Mouse (Mus musculus): ENCODE measurements at regions not wholly inside any gene's neighbourhood (a gene's known extent, or its start where the extent isn't known, plus 50 kb on each side); places are given as distances from the start of the nearest gene placed in this dataset.

DNA sequence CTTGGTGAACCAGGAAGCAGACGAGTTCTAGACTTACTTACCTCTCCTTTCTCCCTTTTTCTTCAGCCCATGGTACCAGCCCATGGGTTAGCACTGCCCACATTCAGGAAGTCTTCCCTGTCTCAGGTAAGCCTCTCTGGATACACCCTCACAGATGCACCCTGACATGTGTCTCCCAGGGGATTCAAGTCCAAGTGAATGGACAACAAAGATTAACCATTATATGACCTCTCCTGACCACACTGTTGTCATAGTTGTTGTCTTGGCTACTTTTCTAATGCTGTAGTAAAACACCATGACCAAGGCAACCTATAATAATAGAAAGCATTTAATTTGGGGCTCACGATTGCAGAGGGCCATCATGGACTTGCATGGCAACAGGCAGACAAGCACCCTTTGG is 98.8 kb upstream of the Vash1 start:
- DNase-seq: no peak

DNA sequence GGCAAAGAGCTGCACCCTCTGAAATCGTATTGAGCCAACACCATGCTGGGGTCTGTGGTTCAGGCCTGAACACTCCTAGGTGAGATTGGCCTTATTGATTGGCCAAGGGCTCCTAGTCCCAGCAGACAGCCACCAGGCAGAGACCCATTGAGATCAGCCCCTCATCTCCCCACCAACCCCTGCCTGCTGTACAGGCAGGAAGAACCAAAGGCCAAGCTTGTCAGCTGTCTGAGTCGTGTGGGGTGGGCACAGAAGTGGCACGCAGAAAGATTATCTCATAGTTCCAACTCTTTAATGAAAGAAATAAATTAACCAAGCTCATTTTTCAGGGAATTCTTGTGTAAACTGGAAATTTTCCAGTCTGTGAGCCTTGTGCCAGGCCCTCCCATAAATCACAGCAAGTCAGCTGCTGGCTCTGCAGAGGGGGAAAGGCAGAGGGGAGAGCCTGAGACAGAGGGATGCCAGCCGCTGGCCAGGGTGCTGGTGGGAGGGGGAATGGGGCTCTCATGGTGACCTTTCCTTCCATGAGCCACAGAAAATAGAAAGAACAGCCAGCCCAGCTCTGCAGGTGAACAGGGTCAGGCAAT is 98.3 kb upstream of the Vash1 start:
- no peak for DNase-seq

DNA sequence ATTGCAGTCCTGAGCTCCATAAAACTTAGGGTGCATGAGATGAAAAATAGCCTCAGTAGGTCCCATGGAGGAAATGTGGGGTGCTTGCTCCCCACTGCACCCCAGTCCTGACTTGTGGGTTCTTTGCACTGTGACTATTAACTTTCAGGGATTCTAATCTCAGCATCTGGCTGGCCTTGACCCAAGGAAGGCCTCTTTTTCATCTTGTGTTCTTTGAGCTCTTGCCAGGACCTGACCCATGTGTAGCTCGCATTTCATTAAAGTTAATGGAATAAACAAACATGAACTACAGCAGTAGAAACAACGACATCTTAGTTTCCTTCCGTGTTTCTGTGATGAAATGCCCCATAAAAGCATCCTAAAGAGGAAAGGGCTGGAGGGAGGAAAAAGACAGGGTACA is 96.4 kb upstream of the Vash1 start:
- DNase-seq: no peak

DNA sequence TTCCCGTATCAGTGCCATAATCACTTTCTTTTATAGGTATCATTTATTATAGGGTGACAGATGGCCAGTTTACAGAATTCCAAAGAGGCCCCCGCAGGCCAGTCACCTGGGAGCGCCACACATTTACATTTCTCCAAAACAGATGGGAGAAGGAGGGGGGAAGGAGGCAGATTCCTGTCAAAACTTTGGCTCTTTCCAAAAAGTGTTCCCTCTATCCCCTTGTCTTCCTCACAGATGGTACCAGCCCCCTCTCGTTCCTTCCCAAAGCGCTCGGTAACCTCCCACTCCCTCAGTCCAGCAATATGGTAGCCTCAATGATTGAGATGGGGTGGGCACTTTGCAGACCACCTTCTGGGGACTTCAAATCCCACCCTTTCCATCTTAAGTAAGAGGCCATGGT is 90.5 kb upstream of the Vash1 start:
- no peak for DNase-seq

DNA sequence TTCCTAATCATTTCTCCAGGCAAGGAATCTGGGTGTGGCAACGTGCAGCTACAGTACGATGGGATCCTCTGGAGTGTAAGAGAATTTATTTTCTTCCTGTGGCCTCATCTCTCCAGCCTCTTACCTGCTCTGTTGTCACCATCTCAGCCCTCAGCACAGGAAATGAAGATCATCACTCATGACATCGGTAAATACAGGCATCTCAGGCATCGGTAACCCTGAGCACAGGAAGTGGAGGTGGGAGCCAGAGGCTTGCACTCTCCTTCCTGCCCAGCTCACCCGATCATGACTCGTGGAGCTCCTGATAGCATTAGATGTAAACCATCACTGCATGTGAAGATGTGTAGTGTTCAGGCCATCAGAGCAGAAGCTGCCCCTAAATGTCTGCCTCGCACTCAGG is 86.0 kb upstream of the Vash1 start:
- DNase-seq: no peak

DNA sequence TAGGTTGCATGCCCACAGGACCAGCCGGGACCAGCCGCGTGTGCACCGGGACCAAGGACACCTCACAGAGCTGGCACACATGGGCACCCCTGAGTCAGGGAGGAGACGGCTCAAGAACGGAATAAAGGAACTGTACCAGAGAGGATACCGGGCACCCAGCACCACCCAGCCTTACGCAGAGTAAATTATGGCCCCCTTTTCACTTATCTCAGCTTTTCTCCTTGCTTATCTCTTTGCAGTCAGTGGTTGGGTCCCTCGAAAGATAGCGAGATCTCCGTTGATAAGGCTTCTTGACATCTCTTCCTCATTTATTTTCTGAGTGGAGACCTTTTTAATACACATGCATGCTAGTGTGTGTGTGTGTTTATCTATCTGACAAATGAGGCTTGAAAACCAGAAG is 83.9 kb upstream of the Vash1 start:
- no peak for DNase-seq

DNA sequence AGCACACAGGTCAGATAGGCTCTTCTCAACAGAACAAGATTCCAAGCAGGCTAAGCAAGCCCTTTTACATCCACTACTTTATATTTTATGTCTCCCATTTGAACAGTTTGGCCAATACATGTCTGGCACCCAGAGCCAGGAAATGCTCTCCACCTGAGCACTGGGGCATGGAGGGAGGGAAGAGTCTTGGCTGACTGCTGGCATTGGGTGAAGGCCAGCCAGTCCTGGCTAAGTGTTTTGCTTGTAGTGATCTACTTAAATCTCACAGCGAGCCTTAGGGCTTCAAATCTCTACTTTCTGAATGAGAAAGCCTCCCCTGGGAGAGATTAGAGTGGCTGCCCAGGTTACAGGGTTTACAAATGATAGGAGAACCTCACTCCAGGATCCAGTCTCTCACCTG is 78.5 kb upstream of the Vash1 start:
- DNase-seq: no peak

DNA sequence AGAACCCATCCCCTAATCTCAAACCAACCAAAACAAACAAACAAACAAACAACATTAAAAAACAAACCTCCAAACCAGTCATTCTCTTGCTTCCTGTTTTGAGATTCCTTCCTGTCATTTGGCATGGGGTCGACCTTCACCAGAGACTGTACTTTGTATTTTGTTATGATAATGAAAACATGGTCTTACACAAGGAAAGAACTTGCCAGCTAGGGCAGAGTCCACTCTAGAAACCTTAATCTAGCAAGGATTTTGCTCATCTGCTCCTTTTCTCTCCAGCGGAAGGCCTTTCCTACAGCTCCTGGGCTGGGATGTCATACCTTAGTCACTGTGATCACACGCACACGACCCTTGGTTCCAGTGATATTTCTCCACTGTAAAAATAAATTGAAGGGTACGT is 75.0 kb upstream of the Vash1 start:
- DNase-seq: no peak

DNA sequence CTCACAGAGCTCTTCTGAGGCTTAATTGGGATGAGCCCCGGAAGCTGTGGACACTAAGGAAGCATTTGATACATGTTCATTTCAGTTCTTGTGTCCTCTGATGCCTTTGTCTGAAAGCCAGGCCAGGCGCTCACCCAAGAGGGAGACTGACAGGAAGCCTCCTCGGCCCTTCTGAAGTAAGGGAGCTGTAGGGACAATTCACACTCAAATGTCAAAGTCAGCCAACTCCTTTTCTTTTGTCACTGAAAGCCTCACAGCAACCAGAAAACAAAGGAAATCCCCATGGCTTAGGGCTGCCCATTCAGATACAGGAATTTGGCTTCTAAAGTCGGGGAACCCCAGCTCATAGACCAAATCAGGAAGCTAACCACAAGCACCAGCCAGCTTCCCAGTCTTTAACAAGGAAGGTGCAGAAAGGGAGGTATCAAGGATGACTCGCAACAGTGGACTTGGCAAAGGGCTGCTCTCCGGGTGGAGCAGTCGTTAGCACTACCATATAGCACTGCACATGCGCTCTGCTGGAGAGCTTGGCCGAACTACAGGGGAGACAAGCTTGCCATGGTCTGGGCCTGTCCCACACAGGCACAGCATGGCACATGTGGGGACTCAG is 66.0 kb upstream of the Vash1 start:
- DNase-seq: no peak

DNA sequence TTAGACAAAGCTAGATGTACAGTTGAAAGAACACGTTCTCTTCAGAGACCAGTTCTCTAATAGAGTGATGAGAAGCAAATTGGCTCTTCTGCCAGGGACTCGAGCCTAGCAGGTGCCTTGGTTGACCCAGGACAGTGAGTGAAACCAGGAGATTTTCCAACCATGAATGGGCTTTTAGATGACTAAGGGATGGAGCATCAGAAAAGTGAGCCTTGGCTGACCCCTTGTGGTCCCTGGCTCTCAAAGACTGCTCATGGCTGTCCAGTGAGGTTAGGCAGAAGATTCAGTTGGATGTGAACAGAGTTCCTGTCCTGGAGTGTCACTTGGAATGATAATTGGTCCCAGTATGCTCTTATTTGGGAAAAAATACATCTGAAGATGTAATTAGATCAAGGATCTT is 64.3 kb upstream of the Vash1 start:
- DNase-seq: peak in 1 of 2 experiments; percentile 6

DNA sequence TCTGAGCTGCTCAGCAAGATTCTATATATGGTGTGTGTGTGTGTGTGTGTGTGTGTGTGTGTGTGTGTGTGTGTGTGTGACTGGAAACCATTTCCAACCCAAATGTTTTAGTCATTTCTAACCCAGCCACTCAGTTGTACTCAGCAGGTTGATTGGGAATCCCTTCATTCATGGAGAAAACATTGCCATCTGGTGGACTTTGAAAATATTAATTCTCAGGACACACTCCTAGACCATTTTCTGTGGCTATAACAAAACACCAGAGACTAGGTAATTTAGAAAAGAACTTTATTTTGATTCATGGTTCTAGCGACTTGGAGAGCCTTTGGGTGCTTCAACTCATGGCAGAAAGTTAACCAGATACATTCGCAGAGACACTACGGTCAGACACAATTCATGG is 62.2 kb upstream of the Vash1 start:
- DNase-seq: no peak

DNA sequence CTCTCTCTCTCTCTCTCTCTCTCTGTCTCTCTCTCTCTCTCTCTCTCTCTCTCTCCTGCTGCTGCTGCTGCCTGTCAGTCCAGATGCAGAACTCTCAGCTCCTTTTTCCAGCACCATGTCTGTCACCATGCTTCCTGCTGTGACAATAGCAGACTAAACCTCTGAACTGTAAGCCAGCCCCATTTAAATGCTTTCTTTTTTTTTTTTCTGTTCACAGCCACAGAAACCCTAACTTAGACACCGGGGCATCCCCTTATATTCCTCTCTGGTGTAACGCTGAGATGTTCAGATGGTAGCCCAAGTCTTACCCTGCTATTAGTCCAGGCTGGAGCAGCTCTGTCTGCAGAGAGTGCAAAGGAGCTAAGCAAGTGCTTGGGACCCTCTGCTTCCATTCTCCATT is 54.3 kb upstream of the Vash1 start:
- DNase-seq: no peak

DNA sequence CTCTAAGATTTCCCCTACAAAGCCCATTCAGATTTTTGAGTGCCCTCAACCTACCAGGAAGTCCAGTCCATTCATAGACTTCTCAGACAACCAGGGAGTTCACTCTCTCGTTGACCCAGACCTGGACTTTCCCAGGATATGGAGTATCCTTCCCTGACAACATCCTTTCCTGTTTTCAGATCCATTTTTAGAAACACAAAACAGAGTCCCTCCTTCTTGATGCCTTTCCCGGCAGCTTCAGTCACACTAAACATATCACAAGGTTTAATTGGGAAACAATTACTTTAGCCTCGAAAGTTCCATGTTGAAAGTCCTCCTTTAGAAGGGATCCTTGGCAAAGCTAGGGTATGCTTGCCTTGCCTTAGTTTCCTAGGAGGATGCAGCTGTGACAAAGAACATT is 51.8 kb upstream of the Vash1 start:
- no peak for DNase-seq

DNA sequence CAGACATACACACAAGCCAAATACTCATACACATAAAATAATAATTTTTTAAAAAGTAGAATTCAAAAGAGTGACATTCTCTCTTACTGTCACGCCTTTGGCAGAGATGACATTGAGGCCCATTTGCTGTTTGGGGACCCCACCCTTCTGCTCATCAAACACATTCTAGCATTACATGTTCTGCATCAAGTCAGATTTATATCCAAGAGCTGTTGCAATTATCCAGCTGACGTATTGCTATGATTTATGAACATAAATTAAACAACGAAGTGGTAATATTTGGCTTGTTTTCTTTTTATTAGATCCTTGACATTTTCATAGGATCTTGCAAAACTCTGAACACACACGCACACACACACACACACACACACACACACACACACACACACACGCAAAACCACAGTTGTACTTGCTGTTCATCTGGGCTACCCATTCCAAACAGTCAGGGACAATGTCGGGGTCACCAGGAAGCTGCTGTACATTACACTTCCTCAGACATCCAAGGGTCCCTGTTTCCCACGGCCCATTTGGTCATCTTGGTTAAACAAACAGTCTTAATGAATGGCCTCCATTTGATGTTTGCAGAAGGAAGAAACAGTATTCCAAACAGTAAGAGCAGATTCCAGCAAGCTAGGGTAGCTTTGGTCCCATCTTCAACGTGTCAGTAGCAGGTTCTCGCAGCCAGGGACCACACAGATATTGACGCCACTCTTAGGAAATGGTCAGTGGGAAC is 50.3 kb upstream of the Vash1 start:
- DNase-seq: no peak

Data from spleen, adult 18-20 months (tissue).